Mouse (Mus musculus): ENCODE measurements around the gene Vmn1r172. TPM values are rescaled to one million over a fixed set of nuclear protein-coding genes. Genes with fewer than 3 reads are reported as not detected.

Vmn1r172 gene
- not detected in 2 replicates for total RNA-seq (2023)

DNA sequence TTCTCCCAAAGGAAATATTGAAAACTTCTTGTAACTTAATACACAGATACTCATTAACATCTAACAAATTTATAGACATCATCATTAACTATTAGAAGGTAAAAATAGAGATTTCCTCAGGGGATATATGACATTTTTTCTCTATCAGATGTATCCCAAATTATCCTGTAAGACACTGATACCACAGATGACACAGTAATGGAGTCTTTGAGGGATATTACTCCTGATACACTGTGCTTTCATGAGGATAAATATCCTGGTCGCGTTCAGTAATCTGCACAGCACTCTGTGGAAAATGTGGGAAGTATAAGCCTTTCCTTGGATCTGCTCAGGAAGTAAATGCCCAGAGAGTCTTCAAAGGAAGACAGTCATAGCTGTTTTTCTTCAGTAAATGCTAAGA lies at the start of gene Vmn1r172:
TSS of gene Vmn1r172 (plus strand) at position 301 of the 400 bp plus-strand sequence.

DNA sequence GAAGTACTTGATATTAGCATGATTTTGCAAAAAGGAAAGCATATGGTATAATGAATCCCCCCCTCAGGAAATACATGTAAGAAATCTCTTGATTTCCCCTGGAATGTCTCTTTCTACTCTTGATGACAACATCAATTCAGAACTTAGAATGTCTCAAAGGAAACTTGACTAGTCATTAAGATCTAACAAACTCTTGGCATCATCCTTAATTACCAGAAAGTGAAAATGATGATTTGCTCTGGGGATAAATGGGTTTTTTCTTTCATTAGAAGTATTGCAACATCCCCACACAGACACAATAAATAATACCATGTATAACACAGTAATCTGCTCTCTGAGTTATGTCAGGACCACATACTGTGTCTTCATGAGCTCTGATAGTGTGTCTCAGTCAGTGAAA lies 27.7 kb upstream of the Vmn1r172 start, which contains the start of gene Vmn1r171:
TSS of gene Vmn1r171 (plus strand) at position 301 of the 400 bp plus-strand sequence.

DNA sequence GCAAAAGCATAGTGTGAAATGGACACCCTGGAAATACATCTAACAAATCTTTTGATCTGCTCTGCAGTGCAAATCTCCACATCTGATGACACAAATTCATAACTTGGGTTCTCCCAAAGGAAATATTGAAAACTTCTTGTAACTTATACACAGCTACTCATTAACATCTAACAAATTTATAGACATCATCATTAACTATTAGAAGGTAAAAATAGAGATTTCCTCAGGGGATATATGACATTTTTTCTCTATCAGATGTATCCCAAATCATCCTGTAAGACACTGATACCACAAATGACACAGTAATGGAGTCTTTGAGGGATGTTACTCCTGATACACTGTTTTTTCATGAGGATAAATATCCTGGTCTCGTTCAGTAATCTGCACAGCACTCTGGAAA lies 42.3 kb downstream of the Vmn1r172 start, which contains the start of gene Vmn1r173:
TSS of gene Vmn1r173 (plus strand) at position 301 of the 400 bp plus-strand sequence.

Other genes with a start within 250 kb of the Vmn1r172 start
- not detected in 2 replicates for gene Vmn1r167, start 151.1 kb upstream of the Vmn1r172 start, total RNA-seq (2023)
- gene Vmn1r168, start 118.6 kb upstream of the Vmn1r172 start, total RNA-seq (2023), result not detected in 2 replicates
- not detected in 2 replicates for gene Vmn1r169, start 82.8 kb upstream of the Vmn1r172 start, total RNA-seq (2023)
- not detected in 2 replicates for gene Vmn1r170, start 52.1 kb upstream of the Vmn1r172 start, total RNA-seq (2023)
- gene Vmn1r171, start 27.6 kb upstream of the Vmn1r172 start, total RNA-seq (2023), result not detected in 2 replicates
- gene Vmn1r173, start 42.4 kb downstream of the Vmn1r172 start, total RNA-seq (2023), result not detected in 2 replicates
- gene Vmn1r174, start 94.0 kb downstream of the Vmn1r172 start, total RNA-seq (2023), result not detected in 2 replicates
- gene Vmn1r175, start 152.3 kb downstream of the Vmn1r172 start, total RNA-seq (2023), result not detected in 2 replicates
- not detected in 2 replicates for gene Vmn1r176, start 179.1 kb downstream of the Vmn1r172 start, total RNA-seq (2023)
- not detected in 2 replicates for gene Vmn1r177, start 208.1 kb downstream of the Vmn1r172 start, total RNA-seq (2023)
- not detected in 2 replicates for gene Vmn1r178, start 233.7 kb downstream of the Vmn1r172 start, total RNA-seq (2023)

All from neutrophil, adult 65 days (primary cell).